Mouse (Mus musculus): ENCODE measurements around the gene Eif6.

GRCm38 (mm10) chr2:155777688-155777985, 49.1 kb downstream of the Eif6 start:
- TF ChIP-seq POLR2A (IDR thresholded peaks at IDR 0.05; ENCODE audit: low read depth, low read length) (no peak), CTCF (IDR thresholded peaks at IDR 0.05; ENCODE audit: extremely low read depth, insufficient read depth, insufficient read length, insufficient replicate concordance) (no peak)

All from spleen, adult 2 months (tissue).